Mouse (Mus musculus) small intestine, adult 2 months (tissue): ENCODE data around the gene Myg1.

Experiments used
- CTCF ChIP-seq: fragments of 200-500 bp; IDR thresholded peaks from 2 replicates; pipeline ENCODE4 v1.5.1; 2012; ENCODE audit warnings: low read depth, mild to moderate bottlenecking, control low read depth, inconsistent platforms, low read length, moderate library complexity, mixed read lengths; ENCODE audit not compliant: insufficient replicate concordance, insufficient read length; ENCODE audit errors: extremely low read depth
- POLR2A ChIP-seq: fragments of 200-500 bp; IDR thresholded peaks from 2 replicates; pipeline ENCODE4 v1.6.1; 2012; ENCODE audit warnings: low read depth, mild to moderate bottlenecking, control low read depth, inconsistent platforms, low read length, moderate library complexity

DNA sequence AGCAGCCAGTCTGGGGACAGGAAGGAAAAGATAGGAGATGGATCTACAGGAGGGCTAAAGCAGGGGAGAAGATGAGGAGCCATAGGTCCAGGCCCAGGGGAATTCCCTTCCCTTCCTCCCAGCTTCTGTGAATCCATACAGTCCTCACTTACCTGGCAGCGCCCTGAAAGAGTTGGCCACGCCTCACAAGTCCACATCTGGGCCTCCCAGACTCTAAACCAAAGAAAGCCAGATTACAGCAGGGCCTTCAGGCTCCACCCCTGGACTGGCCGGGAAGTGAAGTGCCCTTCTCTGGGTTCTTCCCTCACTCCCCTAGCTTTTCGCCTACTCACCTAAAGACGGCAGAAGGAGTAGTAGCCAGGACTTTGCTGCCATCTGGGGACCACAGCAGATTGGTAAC lies 8.1 kb downstream of the Myg1 start:
- TF ChIP-seq POLR2A (no peak), CTCF (no peak)
